Mouse (Mus musculus) intestine, embryonic 14.5 days (tissue): ENCODE measurements at regions not wholly inside any gene's neighbourhood (a gene's known extent, or its start where the extent isn't known, plus 50 kb on each side); places are given as distances from the start of the nearest gene placed in this dataset.
A peak's percentile ranks its signal among the peaks of the same experiment; 100 is the strongest.

Experiments
- ATAC-seq: fragments of 200-750 bp; cut with Nextera tagmentation; replicated peaks from 2 replicates; pipeline ENCODE4 v1.8.0; 2017; ENCODE audit warnings: low read depth, moderate number of reproducible peaks, moderate TSS enrichment, moderate library complexity; ENCODE audit not compliant: low FRiP score, low TSS enrichment
- DNase-seq: peaks from one replicate; pipeline ENCODE4 v3.0.0-alpha.2; 2018; ENCODE audit warnings: low spot score
- H3K27ac ChIP-seq: fragments of 300-500 bp; sonication (generic); 2 replicates; pipeline ENCODE4 v1.5.1; 2014; ENCODE audit warnings: low read depth, mild to moderate bottlenecking, control low read depth
- H3K27me3 ChIP-seq: fragments of 300-500 bp; sonication (generic); replicated peaks from 2 replicates; pipeline ENCODE4 v1.6.1; 2014; ENCODE audit warnings: low read length, control low read depth; ENCODE audit not compliant: control insufficient read depth, insufficient read depth
- H3K36me3 ChIP-seq: fragments of 300-500 bp; sonication (generic); 2 replicates; pipeline ENCODE4 v1.6.1; 2014; ENCODE audit warnings: low read length, control low read depth; ENCODE audit not compliant: control insufficient read depth, insufficient read depth
- H3K4me1 ChIP-seq: fragments of 300-500 bp; sonication (generic); replicated peaks from 2 replicates; pipeline ENCODE4 v1.6.1; 2014; ENCODE audit warnings: low read length, control low read depth, mixed read lengths; ENCODE audit not compliant: control insufficient read depth, insufficient read depth
- H3K4me2 ChIP-seq: fragments of 300-500 bp; sonication (generic); 2 replicates; pipeline ENCODE4 v1.6.1; 2014; ENCODE audit warnings: low read length
- H3K4me3 ChIP-seq: fragments of 300-500 bp; sonication (generic); 2 replicates; pipeline ENCODE4 v1.5.1; 2014; ENCODE audit warnings: low read depth, low read length, control low read depth, mixed read lengths
- H3K9ac ChIP-seq: fragments of 300-500 bp; sonication (generic); 2 replicates; pipeline ENCODE4 v1.6.1; 2014; ENCODE audit warnings: mild to moderate bottlenecking, low read length
- H3K9me3 ChIP-seq: fragments of 300-500 bp; sonication (generic); 2 replicates; pipeline ENCODE4 v1.6.1; 2016; ENCODE audit warnings: low read length, control low read depth; ENCODE audit not compliant: control insufficient read depth
- WGBS: fragments of 180-500 bp; shearing (Covaris S2); extraction: QIAGEN DNeasy Blood & Tissue Kit; methylation state at CpG from one replicate; pipeline ENCODE4 v1.1.7; 2014; 5-methylcytosine and 5-hydroxymethylcytosine counted together

- Histone ChIP-seq H3K9me3 (no peaks in the 10 kb centered on the region), H3K4me2 (no peak overlapping the region), H3K36me3 (no peaks in the 10 kb centered on the region), H3K4me3 (no peak overlapping the region), H3K27me3 (no peaks in the 10 kb centered on the region), H3K27ac (no peak overlapping the region), H3K4me1 (no peaks in the 10 kb centered on the region), H3K9ac (no peak overlapping the region)
- no peak for DNase-seq
- ATAC-seq: no peak
- WGBS: 88% methylated on average over 7 of the region's 7 CpGs
Observed at GRCm38 (mm10) chr2:178563287-178563686, 133.0 kb downstream of the Cdh26 start.

- H3K4me2 ChIP-seq: no peak overlapping the region
- H3K27ac ChIP-seq: no peak overlapping the region
- no peak overlapping the region for H3K4me3 ChIP-seq
- no peaks in the 10 kb centered on the region for H3K9me3 ChIP-seq
- no peaks in the 10 kb centered on the region for H3K36me3 ChIP-seq
- H3K9ac ChIP-seq: no peak overlapping the region
- H3K27me3 ChIP-seq: no peaks in the 10 kb centered on the region
- no peak for ATAC-seq
- WGBS: 59% methylated on average over 8 of the region's 8 CpGs
- no peaks in the 10 kb centered on the region for H3K4me1 ChIP-seq
- DNase-seq: no peak
Observed at GRCm38 (mm10) chr2:178565368-178565818, 135.1 kb downstream of the Cdh26 start.

GRCm38 (mm10) chr2:178567493-178567892 lies 137.2 kb downstream of the Cdh26 start:
- no peaks in the 10 kb centered on the region for H3K4me1 ChIP-seq
- no peaks in the 10 kb centered on the region for H3K9me3 ChIP-seq
- H3K4me2 ChIP-seq: no peak overlapping the region
- ATAC-seq: no peak
- no peak for DNase-seq
- H3K9ac ChIP-seq: no peak overlapping the region
- no peaks in the 10 kb centered on the region for H3K27me3 ChIP-seq
- H3K4me3 ChIP-seq: no peak overlapping the region
- no peak overlapping the region for H3K27ac ChIP-seq
- H3K36me3 ChIP-seq: no peaks in the 10 kb centered on the region
- 81% methylated on average over 7 of the region's 7 CpGs for WGBS

- no peak overlapping the region for H3K9ac ChIP-seq
- H3K4me2 ChIP-seq: no peak overlapping the region
- no peaks in the 10 kb centered on the region for H3K4me1 ChIP-seq
- H3K27ac ChIP-seq: no peak overlapping the region
- WGBS: 94% methylated on average over 5 of the region's 5 CpGs
- no peak for ATAC-seq
- no peaks in the 10 kb centered on the region for H3K27me3 ChIP-seq
- no peak for DNase-seq
- no peaks in the 10 kb centered on the region for H3K36me3 ChIP-seq
- no peak overlapping the region for H3K4me3 ChIP-seq
- no peaks in the 10 kb centered on the region for H3K9me3 ChIP-seq
Observed at GRCm38 (mm10) chr2:178572301-178572700, 142.0 kb downstream of the Cdh26 start.

GRCm38 (mm10) chr2:178574859-178575258 lies 144.5 kb downstream of the Cdh26 start:
- H3K4me1 ChIP-seq: no peaks in the 10 kb centered on the region
- no peaks in the 10 kb centered on the region for H3K27me3 ChIP-seq
- no peak overlapping the region for H3K4me2 ChIP-seq
- ATAC-seq: no peak
- H3K9me3 ChIP-seq: no peaks in the 10 kb centered on the region
- H3K9ac ChIP-seq: no peak overlapping the region
- H3K4me3 ChIP-seq: no peak overlapping the region
- DNase-seq: peak; percentile 82
- 45% methylated on average over 4 of the region's 4 CpGs for WGBS
- H3K27ac ChIP-seq: no peak overlapping the region
- no peaks in the 10 kb centered on the region for H3K36me3 ChIP-seq

- H3K27me3 ChIP-seq: no peaks in the 10 kb centered on the region
- ATAC-seq (no peak), DNase-seq (no peak)
- H3K4me3 ChIP-seq: no peak overlapping the region
- WGBS: 53% methylated on average over 6 of the region's 6 CpGs
- H3K4me1 ChIP-seq: peaks cover under 1% of the 10 kb centered on the region; the same call in 1 of the 2 replicates
- H3K36me3 ChIP-seq: no peaks in the 10 kb centered on the region
- no peaks in the 10 kb centered on the region for H3K9me3 ChIP-seq
- no peak overlapping the region for H3K27ac ChIP-seq
- H3K9ac ChIP-seq: no peak overlapping the region
- H3K4me2 ChIP-seq: no peak overlapping the region
Observed at GRCm38 (mm10) chr2:178575403-178575802, 145.1 kb downstream of the Cdh26 start.

- Histone ChIP-seq H3K9ac (no peak overlapping the region), H3K9me3 (no peaks in the 10 kb centered on the region), H3K27me3 (no peaks in the 10 kb centered on the region), H3K4me2 (no peak overlapping the region), H3K4me3 (no peak overlapping the region), H3K27ac (no peak overlapping the region), H3K36me3 (no peaks in the 10 kb centered on the region), H3K4me1 (peaks cover 7% of the 10 kb centered on the region; the same call in 1 of the 2 replicates)
- ATAC-seq (no peak), DNase-seq (no peak)
- 44% methylated on average over 7 of the region's 7 CpGs for WGBS
Observed at GRCm38 (mm10) chr2:178576067-178576466, 145.7 kb downstream of the Cdh26 start.

GRCm38 (mm10) chr2:178579571-178579970 lies 149.2 kb downstream of the Cdh26 start:
- WGBS: 68% methylated on average over 6 of the region's 6 CpGs
- Histone ChIP-seq H3K4me3 (no peak overlapping the region), H3K4me2 (no peak overlapping the region), H3K4me1 (peaks cover 9% of the 10 kb centered on the region; the same call in 1 of the 2 replicates), H3K9me3 (no peaks in the 10 kb centered on the region), H3K27ac (no peak overlapping the region), H3K27me3 (no peaks in the 10 kb centered on the region), H3K36me3 (no peaks in the 10 kb centered on the region), H3K9ac (no peak overlapping the region)
- DNase-seq (no peak), ATAC-seq (no peak)

GRCm38 (mm10) chr2:178581306-178581705 lies 151.0 kb downstream of the Cdh26 start:
- Histone ChIP-seq H3K9me3 (no peaks in the 10 kb centered on the region), H3K4me1 (peaks cover 9% of the 10 kb centered on the region; the same call in 1 of the 2 replicates), H3K9ac (no peak overlapping the region), H3K4me3 (no peak overlapping the region), H3K27me3 (no peaks in the 10 kb centered on the region), H3K27ac (no peak overlapping the region), H3K36me3 (no peaks in the 10 kb centered on the region), H3K4me2 (no peak overlapping the region)
- no peak for ATAC-seq
- no peak for DNase-seq
- WGBS: 38% methylated on average over 12 of the region's 12 CpGs
